Mouse (Mus musculus): ENCODE data around the gene Pitpnb. TPM values are rescaled to one million over a fixed set of nuclear protein-coding genes. Genes with fewer than 3 reads are reported as not detected.

The Pitpnb gene
- polyA plus RNA-seq, 1 experiment from 2014 or later: 96.9 TPM

- no peaks in the 10 kb centered on the region for H3K27me3 ChIP-seq (ENCODE audit: control insufficient read depth, insufficient read depth, low read depth, low read length)
- no peak overlapping the region for H3K27ac ChIP-seq (ENCODE audit: low read length)
- ATAC-seq: no peak
- no peaks in the 10 kb centered on the region for H3K9me3 ChIP-seq (replicated peaks; ENCODE audit: control insufficient read depth, low read length, poor library complexity, severe bottlenecking)
- WGBS: 51% methylated on average over 4 of the region's 4 CpGs
- no peak overlapping the region for H3K4me2 ChIP-seq (ENCODE audit: low read length)
- H3K4me3 ChIP-seq (ENCODE audit: low read depth, low read length): no peak overlapping the region
- no peak overlapping the region for H3K9ac ChIP-seq (ENCODE audit: low read depth, low read length)
- no peaks in the 10 kb centered on the region for H3K36me3 ChIP-seq (ENCODE audit: control insufficient read depth, insufficient read depth, low read length)
- H3K4me1 ChIP-seq (ENCODE audit: control insufficient read depth, insufficient read depth, low read length): peaks cover 22% of the 10 kb centered on the region
These were observed 67.9 kb downstream of the Pitpnb start for GRCm38 (mm10) chr5:111398471-111398870.

GRCm38 (mm10) chr5:111399271-111399670, 68.7 kb downstream of the Pitpnb start:
- Histone ChIP-seq H3K4me2 (ENCODE audit: low read length) (no peak overlapping the region), H3K9ac (ENCODE audit: low read depth, low read length) (no peak overlapping the region), H3K27me3 (ENCODE audit: control insufficient read depth, insufficient read depth, low read depth, low read length) (no peaks in the 10 kb centered on the region), H3K9me3 (replicated peaks; ENCODE audit: control insufficient read depth, low read length, poor library complexity, severe bottlenecking) (no peaks in the 10 kb centered on the region), H3K4me1 (ENCODE audit: control insufficient read depth, insufficient read depth, low read length) (peaks cover 14% of the 10 kb centered on the region), H3K36me3 (ENCODE audit: control insufficient read depth, insufficient read depth, low read length) (no peaks in the 10 kb centered on the region), H3K27ac (ENCODE audit: low read length) (no peak overlapping the region), H3K4me3 (ENCODE audit: low read depth, low read length) (no peak overlapping the region)
- no peak for ATAC-seq
- 84% methylated on average over 4 of the region's 4 CpGs for WGBS

GRCm38 (mm10) chr5:111401879-111402650, 71.5 kb downstream of the Pitpnb start:
- H3K4me1 ChIP-seq (ENCODE audit: control insufficient read depth, insufficient read depth, low read length): peaks cover 3% of the 10 kb centered on the region; the same call in 1 of the 2 replicates
- WGBS: 68% methylated on average over 19 of the region's 19 CpGs
- H3K9ac ChIP-seq (ENCODE audit: low read depth, low read length): no peak overlapping the region
- ATAC-seq: no peak
- no peaks in the 10 kb centered on the region for H3K36me3 ChIP-seq (ENCODE audit: control insufficient read depth, insufficient read depth, low read length)
- no peak overlapping the region for H3K4me3 ChIP-seq (ENCODE audit: low read depth, low read length)
- no peaks in the 10 kb centered on the region for H3K9me3 ChIP-seq (replicated peaks; ENCODE audit: control insufficient read depth, low read length, poor library complexity, severe bottlenecking)
- H3K4me2 ChIP-seq (ENCODE audit: low read length): no peak overlapping the region
- H3K27me3 ChIP-seq (ENCODE audit: control insufficient read depth, insufficient read depth, low read depth, low read length): no peaks in the 10 kb centered on the region
- H3K27ac ChIP-seq (ENCODE audit: low read length): no peak overlapping the region

- H3K4me1 ChIP-seq (ENCODE audit: control insufficient read depth, insufficient read depth, low read length): peaks cover 3% of the 10 kb centered on the region; the same call in 1 of the 2 replicates
- H3K27ac ChIP-seq (ENCODE audit: low read length): no peak overlapping the region
- no peak for ATAC-seq
- WGBS: 93% methylated on average over 6 of the region's 6 CpGs
- H3K9me3 ChIP-seq (replicated peaks; ENCODE audit: control insufficient read depth, low read length, poor library complexity, severe bottlenecking): no peaks in the 10 kb centered on the region
- H3K9ac ChIP-seq (ENCODE audit: low read depth, low read length): no peak overlapping the region
- H3K27me3 ChIP-seq (ENCODE audit: control insufficient read depth, insufficient read depth, low read depth, low read length): no peaks in the 10 kb centered on the region
- H3K36me3 ChIP-seq (ENCODE audit: control insufficient read depth, insufficient read depth, low read length): no peaks in the 10 kb centered on the region
- H3K4me2 ChIP-seq (ENCODE audit: low read length): no peak overlapping the region
- no peak overlapping the region for H3K4me3 ChIP-seq (ENCODE audit: low read depth, low read length)
These were observed 72.1 kb downstream of the Pitpnb start for GRCm38 (mm10) chr5:111402651-111402996.

DNA sequence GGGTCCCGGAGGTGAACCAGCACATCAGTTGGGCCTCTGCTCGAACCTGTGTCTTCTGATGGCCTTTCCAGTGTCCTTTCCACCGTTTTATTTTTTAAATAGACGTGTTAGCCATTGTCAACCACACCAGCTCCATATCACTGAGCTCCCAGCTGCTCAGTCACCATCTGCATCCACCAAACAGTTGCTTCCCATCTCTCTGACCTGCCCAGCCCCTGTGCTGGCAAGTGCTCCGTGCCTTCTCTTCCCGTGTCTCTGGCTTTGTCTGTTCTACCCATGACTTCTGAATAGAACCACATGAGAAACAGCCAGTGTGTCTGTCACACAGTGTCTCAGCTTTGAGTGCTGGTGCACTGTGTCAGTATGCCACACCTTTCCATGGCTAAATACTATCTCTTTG, 74.2 kb downstream of the Pitpnb start:
- Histone ChIP-seq H3K4me2 (ENCODE audit: low read length) (no peak overlapping the region), H3K4me1 (ENCODE audit: control insufficient read depth, insufficient read depth, low read length) (peaks cover 8% of the 10 kb centered on the region), H3K4me3 (ENCODE audit: low read depth, low read length) (no peak overlapping the region), H3K36me3 (ENCODE audit: control insufficient read depth, insufficient read depth, low read length) (no peaks in the 10 kb centered on the region), H3K27ac (ENCODE audit: low read length) (no peak overlapping the region), H3K9ac (ENCODE audit: low read depth, low read length) (no peak overlapping the region), H3K9me3 (replicated peaks; ENCODE audit: control insufficient read depth, low read length, poor library complexity, severe bottlenecking) (no peaks in the 10 kb centered on the region), H3K27me3 (ENCODE audit: control insufficient read depth, insufficient read depth, low read depth, low read length) (no peaks in the 10 kb centered on the region)
- WGBS: 81% methylated on average over 6 of the region's 6 CpGs
- ATAC-seq: no peak

GRCm38 (mm10) chr5:111408470-111409105, 78.0 kb downstream of the Pitpnb start:
- 17% methylated on average over 14 of the region's 14 CpGs for WGBS
- Histone ChIP-seq H3K9ac (ENCODE audit: low read depth, low read length) (peak overlapping the region; percentile 49), H3K4me2 (ENCODE audit: low read length) (no peak overlapping the region), H3K36me3 (ENCODE audit: control insufficient read depth, insufficient read depth, low read length) (no peaks in the 10 kb centered on the region), H3K27ac (ENCODE audit: low read length) (no peak overlapping the region), H3K4me1 (ENCODE audit: control insufficient read depth, insufficient read depth, low read length) (peaks cover 10% of the 10 kb centered on the region), H3K27me3 (ENCODE audit: control insufficient read depth, insufficient read depth, low read depth, low read length) (no peaks in the 10 kb centered on the region), H3K4me3 (ENCODE audit: low read depth, low read length) (no peak overlapping the region), H3K9me3 (replicated peaks; ENCODE audit: control insufficient read depth, low read length, poor library complexity, severe bottlenecking) (no peaks in the 10 kb centered on the region)
- no peak for ATAC-seq

DNA sequence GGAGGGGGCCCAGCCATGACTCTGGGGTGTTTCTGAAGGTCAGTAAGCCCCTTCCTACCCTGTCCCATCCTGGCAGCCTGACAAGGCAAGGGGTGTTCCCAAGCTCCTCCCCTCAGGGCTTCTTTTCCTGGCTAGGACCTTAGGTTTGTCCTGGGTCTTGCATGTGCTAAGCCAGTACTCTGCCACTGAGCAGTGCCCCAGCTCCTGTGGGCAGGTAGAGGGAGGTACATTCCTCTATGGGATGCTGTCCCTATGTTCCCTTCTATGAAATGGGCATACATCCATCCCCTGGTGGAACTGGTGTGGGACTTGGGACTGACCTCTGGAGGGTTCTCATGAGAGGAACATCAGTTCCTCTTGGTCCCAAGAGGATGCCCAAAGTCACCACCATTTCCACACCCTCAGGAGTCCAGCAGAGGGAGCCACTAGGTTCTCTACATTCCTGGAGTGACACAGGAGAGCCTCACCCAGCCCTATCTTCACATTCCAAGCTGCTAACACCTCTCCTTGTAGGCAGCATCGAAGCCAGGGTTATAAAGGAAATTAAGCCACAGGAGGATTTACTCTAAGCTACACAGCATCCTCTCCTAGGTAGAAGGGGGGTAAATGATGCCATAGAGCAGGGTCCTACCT, 79.0 kb downstream of the Pitpnb start:
- ATAC-seq: no peak

GRCm38 (mm10) chr5:111410665-111411064, 80.1 kb downstream of the Pitpnb start:
- no peak overlapping the region for H3K9ac ChIP-seq (ENCODE audit: low read depth, low read length)
- no peak overlapping the region for H3K4me3 ChIP-seq (ENCODE audit: low read depth, low read length)
- peaks cover 24% of the 10 kb centered on the region for H3K4me1 ChIP-seq (ENCODE audit: control insufficient read depth, insufficient read depth, low read length)
- no peak for ATAC-seq
- no peaks in the 10 kb centered on the region for H3K27me3 ChIP-seq (ENCODE audit: control insufficient read depth, insufficient read depth, low read depth, low read length)
- H3K27ac ChIP-seq (ENCODE audit: low read length): no peak overlapping the region
- H3K4me2 ChIP-seq (ENCODE audit: low read length): no peak overlapping the region
- no peaks in the 10 kb centered on the region for H3K36me3 ChIP-seq (ENCODE audit: control insufficient read depth, insufficient read depth, low read length)
- no peaks in the 10 kb centered on the region for H3K9me3 ChIP-seq (replicated peaks; ENCODE audit: control insufficient read depth, low read length, poor library complexity, severe bottlenecking)
- WGBS: 85% methylated on average over 3 of the region's 3 CpGs

More for the DNA sequence above, 79.0 kb downstream of the Pitpnb start:
- Histone ChIP-seq H3K27me3 (ENCODE audit: control insufficient read depth, insufficient read depth, low read depth, low read length) (no peaks in the 10 kb centered on the region), H3K9ac (ENCODE audit: low read depth, low read length) (no peak overlapping the region), H3K9me3 (replicated peaks; ENCODE audit: control insufficient read depth, low read length, poor library complexity, severe bottlenecking) (no peaks in the 10 kb centered on the region), H3K4me1 (ENCODE audit: control insufficient read depth, insufficient read depth, low read length) (peaks cover 13% of the 10 kb centered on the region), H3K4me3 (ENCODE audit: low read depth, low read length) (no peak overlapping the region), H3K27ac (ENCODE audit: low read length) (no peak overlapping the region), H3K4me2 (ENCODE audit: low read length) (no peak overlapping the region), H3K36me3 (ENCODE audit: control insufficient read depth, insufficient read depth, low read length) (no peaks in the 10 kb centered on the region)
- 62% methylated on average over 1 of the region's 1 CpGs for WGBS

GRCm38 (mm10) chr5:111414192-111414591, 83.6 kb downstream of the Pitpnb start:
- Histone ChIP-seq H3K9me3 (replicated peaks; ENCODE audit: control insufficient read depth, low read length, poor library complexity, severe bottlenecking) (no peaks in the 10 kb centered on the region), H3K27ac (ENCODE audit: low read length) (peak overlapping the region; percentile 78), H3K9ac (ENCODE audit: low read depth, low read length) (0 out of 2 replicates have a peak overlapping the region, but pooled peaks have one; percentile 31), H3K4me1 (ENCODE audit: control insufficient read depth, insufficient read depth, low read length) (peaks cover 22% of the 10 kb centered on the region), H3K4me3 (ENCODE audit: low read depth, low read length) (no peak overlapping the region), H3K4me2 (ENCODE audit: low read length) (peak overlapping the region; percentile 98), H3K27me3 (ENCODE audit: control insufficient read depth, insufficient read depth, low read depth, low read length) (no peaks in the 10 kb centered on the region), H3K36me3 (ENCODE audit: control insufficient read depth, insufficient read depth, low read length) (no peaks in the 10 kb centered on the region)
- peak; percentile 36; the same call in 1 of the 2 replicates for ATAC-seq
- 0% methylated on average over 5 of the region's 5 CpGs for WGBS
